Mouse (Mus musculus) splenic B cell, adult 2 months (primary cell): ENCODE data around the gene Vegfa.
"Not testable (repeated sequence)": the region's sequence is repeated elsewhere in the genome, so short reads cannot be mapped to it uniquely, and the experiment has no call there.

Experiments
- DNase-seq: peaks from one replicate; pipeline ENCODE4 v3.0.0-alpha.2; 2011; ENCODE audit warnings: low read depth, low spot score
- H3K27me3 ChIP-seq: 2 replicates; pipeline ENCODE4 v1.6.1; 2012; ENCODE audit warnings: mild to moderate bottlenecking, low read length, moderate library complexity, mixed read lengths; ENCODE audit not compliant: control insufficient read depth, poor library complexity, insufficient read depth, severe bottlenecking
- H3K36me3 ChIP-seq: 2 replicates; pipeline ENCODE4 v1.6.1; 2012; ENCODE audit warnings: mild to moderate bottlenecking, low read length, moderate library complexity, mixed read lengths; ENCODE audit not compliant: control insufficient read depth, poor library complexity, insufficient read depth, severe bottlenecking

The Vegfa gene

GRCm38 (mm10) chr17:46012211-46012610 is 20.0 kb downstream of the Vegfa start:
- DNase-seq: no peak
- H3K27me3 ChIP-seq: no peaks in the 10 kb centered on the region
- H3K36me3 ChIP-seq: no peaks in the 10 kb centered on the region

GRCm38 (mm10) chr17:46010462-46010861 is 21.7 kb downstream of the Vegfa start:
- H3K27me3 ChIP-seq: no peaks in the 10 kb centered on the region
- no peak for DNase-seq
- no peaks in the 10 kb centered on the region for H3K36me3 ChIP-seq

GRCm38 (mm10) chr17:46009182-46009581 is 23.0 kb downstream of the Vegfa start:
- no peak for DNase-seq
- no peaks in the 10 kb centered on the region for H3K36me3 ChIP-seq

GRCm38 (mm10) chr17:46005458-46005857 is 26.7 kb downstream of the Vegfa start:
- DNase-seq: no peak
- Histone ChIP-seq H3K36me3 (no peaks in the 10 kb centered on the region), H3K27me3 (no peaks in the 10 kb centered on the region)

More at GRCm38 (mm10) chr17:46009182-46009581, 23.0 kb downstream of the Vegfa start:
- H3K27me3 ChIP-seq: no peaks in the 10 kb centered on the region

GRCm38 (mm10) chr17:46004482-46004881 is 27.7 kb downstream of the Vegfa start:
- DNase-seq: no peak
- H3K36me3 ChIP-seq: no peaks in the 10 kb centered on the region

GRCm38 (mm10) chr17:46003717-46004481 is 28.3 kb downstream of the Vegfa start:
- DNase-seq: no peak
- no peaks in the 10 kb centered on the region for H3K27me3 ChIP-seq
- H3K36me3 ChIP-seq: no peaks in the 10 kb centered on the region

More at GRCm38 (mm10) chr17:46004482-46004881, 27.7 kb downstream of the Vegfa start:
- no peaks in the 10 kb centered on the region for H3K27me3 ChIP-seq

- Histone ChIP-seq H3K27me3 (no peaks in the 10 kb centered on the region), H3K36me3 (no peaks in the 10 kb centered on the region)
- no peak for DNase-seq
These were observed 32.7 kb downstream of the Vegfa start for GRCm38 (mm10) chr17:45999366-45999940.

GRCm38 (mm10) chr17:45998363-45998762 is 33.8 kb downstream of the Vegfa start:
- Histone ChIP-seq H3K27me3 (no peaks in the 10 kb centered on the region), H3K36me3 (no peaks in the 10 kb centered on the region)
- DNase-seq: no peak

- DNase-seq: no peak
- Histone ChIP-seq H3K27me3 (no peaks in the 10 kb centered on the region), H3K36me3 (no peaks in the 10 kb centered on the region)
These were observed 35.2 kb downstream of the Vegfa start for GRCm38 (mm10) chr17:45996921-45997444.

- Histone ChIP-seq H3K27me3 (no peaks in the 10 kb centered on the region), H3K36me3 (no peaks in the 10 kb centered on the region)
- no peak for DNase-seq
These were observed 37.8 kb downstream of the Vegfa start for GRCm38 (mm10) chr17:45994281-45994817.

- H3K36me3 ChIP-seq: no peaks in the 10 kb centered on the region
- no peaks in the 10 kb centered on the region for H3K27me3 ChIP-seq
- no peak for DNase-seq
These were observed 45.3 kb downstream of the Vegfa start for GRCm38 (mm10) chr17:45986915-45987314.

- Histone ChIP-seq H3K27me3 (no peaks in the 10 kb centered on the region), H3K36me3 (no peaks in the 10 kb centered on the region)
- no peak for DNase-seq
These were observed 45.8 kb downstream of the Vegfa start for GRCm38 (mm10) chr17:45986374-45986773.

- H3K27me3 ChIP-seq, DNase-seq: not testable (repeated sequence)
These were observed 49.0 kb downstream of the Vegfa start for GRCm38 (mm10) chr17:45983185-45983584.

GRCm38 (mm10) chr17:45981841-45982240 is 50.3 kb downstream of the Vegfa start:
- no peaks in the 10 kb centered on the region for H3K27me3 ChIP-seq
- H3K36me3 ChIP-seq: no peaks in the 10 kb centered on the region
- DNase-seq: no peak

More at GRCm38 (mm10) chr17:45983185-45983584, 49.0 kb downstream of the Vegfa start:
- H3K36me3 ChIP-seq: not testable (repeated sequence)
